Mouse (Mus musculus) hindbrain, postnatal 0 days (tissue): Measurements from ENCODE around the gene Chd8. TPM values are rescaled to one million over a fixed set of nuclear protein-coding genes. Genes with fewer than 3 reads are reported as not detected.
"Not testable (repeated sequence)": the region's sequence is repeated elsewhere in the genome, so short reads cannot be mapped to it uniquely, and the experiment has no call there.

Experiments used
- ATAC-seq: fragments of 200-750 bp; cut with Nextera tagmentation; 2 replicates; pipeline ENCODE4 v1.8.0; 2017; ENCODE audit warnings: mild to moderate bottlenecking, moderate TSS enrichment, moderate library complexity
- DNase-seq: peaks from one replicate; pipeline ENCODE4 v3.0.0-alpha.2; 2015; ENCODE audit warnings: low spot score
- H3K27ac ChIP-seq: fragments of 300-500 bp; sonication (generic); 2 replicates; pipeline ENCODE4 v1.5.1; 2014; ENCODE audit warnings: mild to moderate bottlenecking
- H3K27me3 ChIP-seq: fragments of 300-500 bp; sonication (generic); 2 replicates; pipeline ENCODE4 v1.6.1; 2014; ENCODE audit warnings: low read length, mixed read lengths; ENCODE audit not compliant: insufficient read depth
- H3K36me3 ChIP-seq: fragments of 300-500 bp; sonication (generic); 2 replicates; pipeline ENCODE4 v1.6.1; 2014; ENCODE audit warnings: low read length, mixed read lengths; ENCODE audit not compliant: insufficient read depth
- H3K4me1 ChIP-seq: fragments of 300-500 bp; sonication (generic); 2 replicates; pipeline ENCODE4 v1.6.1; 2014; ENCODE audit warnings: antibody characterized with exemption, low read length, mixed read lengths; ENCODE audit not compliant: insufficient read depth
- H3K4me2 ChIP-seq: fragments of 300-500 bp; sonication (generic); 2 replicates; pipeline ENCODE4 v1.6.1; 2014; ENCODE audit warnings: low read depth, mild to moderate bottlenecking, low read length, moderate library complexity, mixed read lengths
- H3K4me3 ChIP-seq: fragments of 300-500 bp; sonication (generic); 2 replicates; pipeline ENCODE4 v1.5.1; 2014; ENCODE audit warnings: low read length
- H3K9ac ChIP-seq: fragments of 300-500 bp; sonication (generic); replicated peaks from 2 replicates; pipeline ENCODE4 v1.6.1; 2014; ENCODE audit warnings: mild to moderate bottlenecking, low read length, moderate library complexity, mixed read lengths
- H3K9me3 ChIP-seq: fragments of 300-500 bp; sonication (generic); 2 replicates; pipeline ENCODE4 v1.6.1; 2016; ENCODE audit warnings: low read length, mixed read lengths
- CTCF ChIP-seq: IDR thresholded peaks from 2 replicates; pipeline ENCODE4 v1.5.1; 2016; ENCODE audit warnings: antibody characterized with exemption, control low read depth, low read depth
- WGBS: fragments of 180-500 bp; shearing (Covaris S2); extraction: QIAGEN DNeasy Blood & Tissue Kit; methylation state at CpG from one replicate; pipeline ENCODE4 v1.1.7; 2014; 5-methylcytosine and 5-hydroxymethylcytosine counted together
- polyA plus RNA-seq: library from polyadenylated mRNA; unstranded; fragments of >200 nt; fragmentation: Nextera tagmentation; extraction: Ambion mirVana; gene quantifications from 2 replicates; pipeline ENCODE4 v1.2.1, GENCODE M21; 2015
- total RNA-seq: library from RNA; depleted of rRNA; stranded (reverse); fragments of >200 nt; gene quantifications from 2 replicates; pipeline ENCODE4 v1.2.3, GENCODE M21; 2014; rRNA removed

Chd8 gene
- total RNA-seq (71.2 and 83.0 TPM in 2 replicates), polyA plus RNA-seq (32.6 and 32.9 TPM in 2 replicates)

- peak within 1 kb of the TSS; percentile 94 for H3K27ac ChIP-seq
- peak within 1 kb of the TSS; percentile 86 for H3K4me2 ChIP-seq
- DNase-seq (peak; percentile 98), ATAC-seq (peak; percentile 100)
- no peaks in the 10 kb centered on the region for H3K9me3 ChIP-seq
- WGBS: under 1% methylated on average over 54 of the region's 54 CpGs
- H3K27me3 ChIP-seq: no peaks in the 10 kb centered on the region
- peaks cover 6% of the 10 kb centered on the region; the same call in 1 of the 2 replicates for H3K36me3 ChIP-seq
- TF ChIP-seq CTCF: peak; percentile 84
- H3K4me1 ChIP-seq: 0 out of 2 replicates have a peak, but pooled peaks cover 7% of the 10 kb centered on the region
- H3K9ac ChIP-seq: peak within 1 kb of the TSS; percentile 88
- peak within 1 kb of the TSS; percentile 93 for H3K4me3 ChIP-seq
Observed at GRCm38 (mm10) chr14:52257484-52258213, at the start of gene Chd8. Gene Chd8 (minus strand): TSS chr14:52257780.

- WGBS: 91% methylated on average over 2 of the region's 2 CpGs
- H3K9me3 ChIP-seq: no peaks in the 10 kb centered on the region
- ATAC-seq (no peak), DNase-seq (no peak)
- H3K9ac ChIP-seq: no peak overlapping the region
- H3K27ac ChIP-seq: no peak overlapping the region
- 0 out of 2 replicates have a peak, but pooled peaks cover 1% of the 10 kb centered on the region for H3K4me1 ChIP-seq
- no peak for TF ChIP-seq CTCF
- H3K4me3 ChIP-seq: no peak overlapping the region
- H3K27me3 ChIP-seq: no peaks in the 10 kb centered on the region
- H3K36me3 ChIP-seq: 0 out of 2 replicates have a peak, but pooled peaks cover 4% of the 10 kb centered on the region
- no peak overlapping the region for H3K4me2 ChIP-seq
Observed at GRCm38 (mm10) chr14:52306100-52306499, 48.5 kb upstream of the Chd8 start.

GRCm38 (mm10) chr14:52304644-52305271 lies 47.2 kb upstream of the Chd8 start, which contains the start of gene Mettl3:
Gene Mettl3 (minus strand): TSS chr14:52305128.
- WGBS: under 1% methylated on average over 44 of the region's 46 CpGs
- DNase-seq (peak; percentile 98), ATAC-seq (peak; percentile 96)
- peak within 1 kb of the TSS; percentile 70 for H3K4me3 ChIP-seq
- peak within 1 kb of the TSS; percentile 75 for H3K9ac ChIP-seq
- H3K4me1 ChIP-seq: no peaks in the 10 kb centered on the region
- H3K27me3 ChIP-seq: no peaks in the 10 kb centered on the region
- peak within 1 kb of the TSS; percentile 73 for H3K4me2 ChIP-seq
- peaks cover 6% of the 10 kb centered on the region; the same call in 1 of the 2 replicates for H3K36me3 ChIP-seq
- H3K27ac ChIP-seq: peak within 1 kb of the TSS; percentile 87
- no peaks in the 10 kb centered on the region for H3K9me3 ChIP-seq
- peak; percentile 55 for TF ChIP-seq CTCF

GRCm38 (mm10) chr14:52303517-52303916 lies 45.9 kb upstream of the Chd8 start:
- H3K9ac ChIP-seq, H3K4me1 ChIP-seq, DNase-seq, H3K9me3 ChIP-seq, H3K27ac ChIP-seq, H3K4me3 ChIP-seq, ATAC-seq, H3K27me3 ChIP-seq: not testable (repeated sequence)
- Histone ChIP-seq H3K4me2 (peak overlapping the region; percentile 73; the same call in 1 of the 2 replicates), H3K36me3 (peaks cover 16% of the 10 kb centered on the region)
- 88% methylated on average over 3 of the region's 3 CpGs for WGBS

GRCm38 (mm10) chr14:52295558-52296264 lies 38.1 kb upstream of the Chd8 start:
- Histone ChIP-seq H3K4me2 (no peak overlapping the region), H3K9ac (no peak overlapping the region), H3K4me3 (no peak overlapping the region), H3K27me3 (no peaks in the 10 kb centered on the region), H3K9me3 (no peaks in the 10 kb centered on the region), H3K36me3 (peaks cover 48% of the 10 kb centered on the region), H3K4me1 (no peaks in the 10 kb centered on the region), H3K27ac (no peak overlapping the region)
- peak; percentile 72 for TF ChIP-seq CTCF
- peak; percentile 81 for DNase-seq
- 61% methylated on average over 6 of the region's 6 CpGs for WGBS
- peak; percentile 61 for ATAC-seq

- Histone ChIP-seq H3K4me2 (no peak overlapping the region), H3K27ac (no peak overlapping the region), H3K36me3 (peaks cover 26% of the 10 kb centered on the region), H3K4me1 (peaks cover 4% of the 10 kb centered on the region; the same call in 1 of the 2 replicates), H3K27me3 (no peaks in the 10 kb centered on the region), H3K9me3 (no peaks in the 10 kb centered on the region), H3K9ac (no peak overlapping the region), H3K4me3 (no peak overlapping the region)
- DNase-seq (no peak), ATAC-seq (no peak)
- 92% methylated on average over 3 of the region's 3 CpGs for WGBS
- TF ChIP-seq CTCF: no peak
Observed at GRCm38 (mm10) chr14:52284191-52284590, 26.6 kb upstream of the Chd8 start.
